Mouse (Mus musculus) c-Kit-negative CD71-positive TER-119-positive erythroid progenitor cells, embryonic 14.5 days (primary cell): ENCODE data around the gene Pidd1.
"Not testable (repeated sequence)": the region's sequence is repeated elsewhere in the genome, so short reads cannot be mapped to it uniquely, and the experiment has no call there.

Experiments
- DNase-seq: peaks from one replicate; pipeline ENCODE4 v3.0.0-alpha.2; 2013; ENCODE audit warnings: low read depth, low spot score

The Pidd1 gene

DNA sequence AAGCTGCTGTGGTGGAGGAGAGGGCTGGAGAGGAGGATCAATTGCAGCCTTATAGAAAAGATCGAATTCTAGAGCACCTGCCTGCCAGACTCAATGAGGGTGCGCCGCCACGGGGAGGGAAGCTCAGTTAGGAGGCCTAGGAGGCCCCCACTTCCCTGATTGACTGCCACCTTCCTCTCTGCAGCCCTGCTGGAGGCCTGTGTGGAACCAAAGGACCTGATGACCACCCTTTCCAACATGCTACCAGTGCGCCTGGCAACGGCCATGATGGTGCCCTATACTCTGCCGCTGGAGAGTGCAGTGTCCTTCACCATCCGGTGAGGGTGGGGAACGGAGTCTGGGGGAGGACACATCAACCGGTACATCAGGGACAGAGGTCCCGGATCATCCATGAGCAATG lies 14.8 kb upstream of the Pidd1 start:
- DNase-seq, result no peak

DNA sequence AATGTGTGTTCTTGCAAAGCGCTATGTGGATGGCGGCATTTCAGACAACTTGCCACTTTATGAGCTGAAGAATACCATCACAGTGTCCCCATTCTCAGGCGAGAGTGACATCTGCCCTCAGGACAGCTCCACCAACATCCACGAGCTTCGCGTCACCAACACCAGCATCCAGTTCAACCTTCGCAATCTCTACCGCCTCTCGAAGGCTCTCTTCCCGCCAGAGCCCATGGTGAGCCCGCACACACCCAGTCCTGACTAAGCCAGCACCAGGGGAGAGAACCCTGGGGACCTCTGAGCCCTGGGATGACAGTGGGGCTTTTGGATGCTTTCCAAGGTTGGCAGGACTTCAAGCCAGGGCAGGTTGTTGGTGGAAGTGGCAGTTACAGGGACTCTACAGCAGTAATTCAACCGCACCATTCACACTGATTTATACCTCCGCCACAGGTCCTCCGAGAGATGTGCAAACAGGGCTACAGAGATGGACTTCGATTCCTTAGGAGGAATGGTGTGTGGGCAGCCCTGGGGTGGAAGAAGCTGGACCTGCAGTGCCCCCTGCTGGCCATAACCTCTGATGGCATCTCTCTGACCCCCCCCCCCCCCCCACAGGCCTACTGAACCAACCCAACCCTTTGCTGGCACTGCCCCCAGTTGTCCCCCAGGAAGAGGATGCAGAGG lies 14.3 kb upstream of the Pidd1 start:
- DNase-seq, result no peak

DNA sequence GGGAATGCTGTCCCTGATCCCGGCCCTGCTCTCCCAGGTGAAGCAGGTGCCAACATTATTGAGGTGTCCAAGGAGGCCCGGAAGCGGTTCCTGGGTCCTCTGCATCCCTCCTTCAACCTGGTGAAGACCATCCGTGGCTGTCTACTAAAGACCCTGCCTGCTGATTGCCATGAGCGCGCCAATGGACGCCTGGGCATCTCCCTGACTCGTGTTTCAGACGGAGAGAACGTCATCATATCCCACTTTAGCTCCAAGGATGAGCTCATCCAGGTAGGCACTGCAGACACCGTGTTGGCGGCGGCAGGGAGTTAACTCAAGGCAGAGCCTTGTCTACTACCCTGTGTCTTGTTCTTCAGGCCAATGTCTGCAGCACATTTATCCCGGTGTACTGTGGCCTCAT lies 13.4 kb upstream of the Pidd1 start:
- DNase-seq, result no peak

DNA sequence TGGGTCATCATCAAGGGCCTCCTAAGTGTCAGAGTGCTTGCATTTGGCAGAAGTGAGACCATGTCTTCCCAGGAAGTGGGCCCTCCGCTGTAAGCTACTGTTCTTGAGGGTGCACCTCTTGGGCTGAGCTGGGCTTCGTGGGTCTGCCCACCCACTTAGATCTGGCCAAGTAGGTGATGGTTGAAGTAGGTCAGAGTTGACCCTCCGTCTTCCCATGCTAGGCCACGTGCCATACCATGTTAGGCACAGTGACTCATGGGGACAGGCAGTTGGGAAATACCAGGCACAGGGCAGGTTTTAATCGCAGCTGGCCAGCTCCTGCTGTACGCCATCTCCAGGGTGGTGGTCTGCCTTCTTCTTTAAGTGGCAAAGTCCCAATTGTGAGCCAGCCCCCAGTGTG lies 12.9 kb upstream of the Pidd1 start:
- DNase-seq, result no peak

DNA sequence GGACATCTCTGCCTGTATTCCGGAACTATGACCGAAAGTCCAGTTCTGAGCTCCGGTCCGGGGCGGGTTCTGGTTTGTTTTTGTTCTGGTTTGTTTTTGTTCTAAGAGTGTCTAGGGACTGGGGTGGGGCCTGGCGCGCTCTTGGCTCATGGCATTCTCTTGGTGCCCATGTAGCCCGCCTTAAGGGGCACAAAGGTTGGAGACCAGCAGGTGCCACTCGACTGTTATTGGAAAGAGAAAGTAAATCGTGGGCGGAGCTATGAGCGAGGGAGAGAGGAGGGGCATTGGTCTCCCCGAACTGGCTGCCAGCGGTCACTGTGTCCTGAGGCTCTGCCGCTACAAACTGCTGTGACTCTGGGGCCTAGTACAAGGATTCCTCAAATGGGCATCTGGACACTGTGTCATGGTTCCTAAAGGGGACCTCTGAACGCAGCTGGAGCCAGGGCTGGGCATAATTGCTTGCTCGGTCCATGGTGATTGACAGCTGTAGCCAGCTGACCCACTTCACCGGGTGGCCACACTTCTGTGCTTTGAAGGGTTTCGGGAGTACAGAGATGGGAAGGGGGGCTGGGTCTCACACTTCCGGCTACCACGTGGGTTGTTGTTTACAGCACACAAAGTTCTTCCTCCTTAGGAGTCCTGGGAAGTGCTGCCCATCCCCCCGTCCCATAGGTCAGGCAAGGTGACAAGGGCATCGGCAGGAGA lies 11.9 kb upstream of the Pidd1 start:
- no peak for DNase-seq

DNA sequence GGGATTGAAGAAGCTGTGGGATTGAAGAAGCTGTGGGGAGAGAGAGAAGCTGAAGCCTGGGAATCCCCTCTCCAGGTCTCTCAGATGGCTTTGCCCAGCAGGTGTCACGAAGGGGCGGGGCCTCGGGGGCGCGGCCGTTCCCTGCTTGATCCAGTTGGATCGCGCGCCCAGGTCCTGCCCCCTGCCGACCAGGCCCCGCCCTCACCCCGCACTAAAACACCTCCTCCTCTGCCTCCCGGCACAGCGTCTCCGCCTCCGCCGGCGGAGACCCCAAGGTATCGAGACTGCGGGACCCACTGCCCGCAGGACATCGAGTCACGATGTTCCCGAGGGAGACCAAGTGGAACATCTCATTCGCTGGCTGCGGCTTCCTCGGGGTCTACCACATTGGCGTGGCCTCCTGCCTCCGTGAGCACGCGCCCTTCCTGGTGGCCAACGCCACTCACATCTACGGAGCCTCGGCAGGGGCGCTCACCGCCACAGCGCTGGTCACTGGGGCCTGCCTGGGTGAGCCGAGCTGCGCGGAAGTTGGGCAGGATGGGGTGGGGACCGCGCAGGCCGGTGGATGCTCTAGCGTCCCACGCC lies 11.2 kb upstream of the Pidd1 start, which contains the start of gene Pnpla2:
Gene Pnpla2, plus strand, starts transcription at position 232 of the 585 bp plus-strand sequence.
- peak; percentile 83 for DNase-seq

DNA sequence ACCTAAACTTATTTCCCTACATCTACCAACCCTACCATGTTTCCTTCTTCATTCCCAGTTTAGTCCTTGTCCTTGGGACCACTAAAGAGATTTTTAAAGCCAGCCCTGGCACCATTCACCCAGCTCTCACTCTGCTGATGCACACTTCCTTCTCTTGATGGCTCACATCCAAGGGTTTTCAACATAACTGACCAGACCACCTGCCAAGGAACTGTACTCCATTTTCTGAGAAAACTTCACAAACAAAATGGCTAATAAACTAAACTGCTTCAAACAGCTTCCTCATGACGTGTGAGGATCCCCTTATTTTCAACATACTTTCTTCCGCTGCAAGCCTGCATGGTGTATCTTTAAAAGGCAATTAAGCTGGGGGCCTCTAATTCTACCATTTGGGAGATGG lies 9.8 kb upstream of the Pidd1 start:
- DNase-seq, result no peak

DNA sequence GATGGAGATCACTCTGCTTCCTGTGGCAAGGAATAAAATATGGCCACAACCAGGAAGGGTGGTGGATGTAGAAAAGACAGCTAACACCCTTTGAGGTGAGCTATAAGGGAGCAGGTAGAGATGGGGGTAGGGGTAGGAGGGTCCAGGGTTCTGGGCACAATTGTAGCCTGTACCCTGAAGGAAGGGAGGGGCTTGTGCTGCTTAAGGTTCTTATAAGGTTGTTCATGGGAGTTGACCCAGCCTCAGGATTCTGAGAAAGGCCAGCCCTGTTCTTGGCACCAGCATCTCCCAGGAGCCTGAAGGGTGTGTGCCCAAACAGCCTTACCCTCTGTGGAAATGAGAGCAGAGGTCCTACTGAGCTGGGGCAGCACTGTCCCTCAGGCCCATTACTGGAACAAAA lies 8.1 kb upstream of the Pidd1 start:
- DNase-seq, result no peak

DNA sequence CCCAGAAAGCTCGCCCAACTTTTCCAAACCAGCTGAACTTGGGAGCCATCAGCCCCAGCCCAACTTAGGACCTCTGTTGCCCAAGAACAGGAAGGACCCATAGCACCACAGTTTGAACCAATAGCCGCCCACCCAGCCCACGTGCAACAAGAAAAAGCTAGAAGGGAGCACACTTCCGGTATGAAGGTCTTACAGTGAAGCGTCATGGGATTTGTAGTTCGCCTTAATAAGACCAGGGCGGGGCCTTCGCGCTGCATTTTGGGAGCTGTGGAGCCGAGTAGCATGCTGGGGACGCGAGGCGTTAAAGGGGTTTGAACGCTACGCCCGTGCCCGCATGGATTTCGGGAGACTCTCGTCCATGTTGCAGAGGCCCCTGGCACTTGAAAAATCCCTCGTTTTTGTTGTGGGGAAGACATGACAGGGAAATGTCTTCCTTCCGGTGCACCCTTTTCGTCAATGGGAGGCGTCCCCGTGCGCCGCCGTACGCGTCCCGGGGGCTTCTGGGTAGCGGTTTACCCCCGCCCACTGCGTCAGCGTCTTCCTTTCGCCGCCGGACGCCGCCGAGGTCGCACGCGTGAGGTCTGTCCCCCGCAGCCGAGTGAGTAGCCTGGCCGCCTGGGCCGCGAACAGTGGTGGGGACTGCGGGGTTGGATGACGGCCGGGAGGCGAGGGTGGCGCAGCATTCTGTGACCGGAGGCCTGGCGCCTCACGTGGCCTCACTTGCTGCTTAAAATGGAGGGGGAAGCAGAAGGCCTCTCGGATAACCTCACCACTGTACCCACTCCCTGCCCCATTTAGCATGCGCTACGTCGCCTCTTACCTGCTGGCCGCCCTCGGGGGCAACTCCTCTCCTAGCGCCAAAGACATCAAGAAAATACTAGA lies 3.5 kb upstream of the Pidd1 start, which contains the start of gene Rplp2:
Gene Rplp2, plus strand, starts transcription at position 261 of the 882 bp plus-strand sequence.
- peak; percentile 82 for DNase-seq

DNA sequence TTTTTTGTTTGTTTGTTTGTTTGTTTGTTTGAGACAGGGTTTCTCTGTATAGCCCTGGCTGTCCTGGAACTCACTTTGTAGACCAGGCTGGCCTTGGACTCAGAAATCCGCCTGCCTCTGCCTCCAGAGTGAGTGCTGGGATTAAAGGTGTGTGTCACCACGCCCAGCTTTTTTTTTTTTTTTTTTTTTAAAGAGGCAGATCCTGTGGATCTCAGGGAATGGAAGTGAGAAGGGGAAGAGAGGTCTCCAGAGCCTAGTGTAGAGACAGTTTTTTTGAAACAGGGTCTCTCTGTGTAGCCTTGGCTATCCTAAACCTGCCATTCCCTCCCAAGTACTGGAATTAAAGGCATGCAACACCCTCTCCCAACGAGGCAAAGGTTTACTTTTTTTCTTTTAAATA lies 2.5 kb upstream of the Pidd1 start:
- not testable (repeated sequence) for DNase-seq

DNA sequence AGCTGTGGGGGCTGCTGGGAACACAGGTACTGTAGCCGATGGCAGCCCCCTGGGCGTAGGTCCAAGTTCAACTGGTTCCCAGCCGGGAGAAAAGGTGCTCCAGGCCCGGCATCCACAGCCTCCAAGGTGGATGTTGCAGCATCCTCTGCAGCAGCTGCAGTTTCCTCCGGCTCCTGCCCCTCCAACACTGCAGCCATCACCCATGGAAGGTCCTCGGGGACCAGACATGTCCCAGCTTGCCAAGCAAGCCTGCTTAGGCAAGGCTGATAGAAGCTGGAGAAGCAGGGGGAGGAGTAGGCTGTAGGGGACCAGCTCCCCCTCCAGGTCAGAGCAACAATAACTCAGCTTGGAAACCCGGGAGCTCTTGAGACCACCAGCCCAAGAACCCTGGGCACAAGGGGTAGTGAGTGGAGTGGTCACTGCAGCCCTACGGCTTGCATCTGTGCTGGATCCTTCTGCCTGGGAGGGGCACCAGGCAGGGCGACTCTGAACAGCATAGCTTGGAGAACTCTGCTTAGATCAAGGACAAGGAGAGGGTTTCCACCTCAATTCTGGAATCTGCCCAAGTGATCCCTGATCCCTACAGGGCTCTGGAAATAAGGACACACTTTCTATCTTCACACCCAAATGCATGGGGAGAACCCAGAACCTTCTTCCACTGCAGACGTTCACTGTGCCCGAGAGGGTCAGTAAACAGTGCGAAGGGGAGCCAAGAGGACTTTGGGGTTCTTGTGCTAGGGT lies 574 bp downstream of the Pidd1 start:
- DNase-seq, result no peak

DNA sequence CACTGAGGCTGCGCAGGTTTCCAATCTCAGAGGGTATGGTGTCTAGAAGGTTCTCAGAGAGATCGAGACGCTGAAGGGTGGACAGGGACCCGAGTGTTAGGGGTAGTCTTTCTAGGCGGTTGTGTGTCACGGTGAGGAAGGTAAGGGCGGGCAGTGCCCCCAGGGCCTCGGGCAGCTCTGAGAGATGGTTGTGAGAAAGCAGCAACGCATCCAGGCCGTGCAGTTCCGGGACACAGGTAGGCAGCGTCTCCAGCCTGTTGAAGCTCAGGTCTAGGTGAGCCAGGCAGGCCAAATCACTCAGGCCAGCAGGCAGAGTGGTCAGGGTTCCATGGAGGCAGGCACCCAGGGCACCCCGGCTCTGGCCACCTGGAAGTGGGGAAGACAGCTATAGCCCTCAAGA lies 1.6 kb downstream of the Pidd1 start:
- no peak for DNase-seq

DNA sequence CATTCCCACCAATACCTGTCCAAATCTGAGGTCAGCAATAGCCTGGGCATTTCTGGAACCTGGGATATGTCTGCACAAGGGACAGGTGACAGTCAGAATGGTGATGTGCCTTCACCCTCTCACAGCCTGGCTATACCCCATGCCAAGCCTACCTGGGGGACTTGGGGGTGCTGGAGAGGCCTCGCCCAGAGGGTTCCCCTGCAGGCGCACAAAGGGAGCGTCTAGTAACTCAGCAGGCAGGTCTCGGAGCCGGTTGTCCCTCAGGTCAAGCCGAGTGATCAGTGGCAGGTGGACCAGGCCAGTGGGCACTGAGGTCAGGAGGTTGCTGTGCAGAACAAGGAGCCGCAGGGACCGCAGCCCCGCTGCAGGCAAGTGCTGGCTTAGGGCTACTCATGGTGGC lies 2.4 kb downstream of the Pidd1 start:
- DNase-seq, result no peak

DNA sequence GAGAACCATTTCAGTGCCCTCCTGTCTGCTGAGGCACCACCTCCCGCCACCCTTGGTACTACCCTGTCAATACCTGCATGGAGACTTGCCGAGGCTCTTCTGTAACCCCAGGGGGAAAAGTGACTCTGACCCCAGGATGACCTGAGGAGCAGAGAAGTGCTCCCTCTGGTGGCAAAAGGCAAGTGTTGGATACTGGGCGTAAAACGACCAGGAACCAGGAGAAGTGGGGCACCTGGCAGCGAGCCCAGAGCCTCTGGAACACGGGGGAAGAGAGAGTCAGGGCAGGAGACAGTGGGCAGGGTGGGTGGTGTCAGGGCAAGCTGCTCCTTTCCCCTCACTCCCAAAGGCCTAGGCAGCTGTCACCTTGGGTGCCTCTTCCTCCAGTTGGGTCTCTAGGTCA lies 3.2 kb downstream of the Pidd1 start:
- DNase-seq, result no peak

DNA sequence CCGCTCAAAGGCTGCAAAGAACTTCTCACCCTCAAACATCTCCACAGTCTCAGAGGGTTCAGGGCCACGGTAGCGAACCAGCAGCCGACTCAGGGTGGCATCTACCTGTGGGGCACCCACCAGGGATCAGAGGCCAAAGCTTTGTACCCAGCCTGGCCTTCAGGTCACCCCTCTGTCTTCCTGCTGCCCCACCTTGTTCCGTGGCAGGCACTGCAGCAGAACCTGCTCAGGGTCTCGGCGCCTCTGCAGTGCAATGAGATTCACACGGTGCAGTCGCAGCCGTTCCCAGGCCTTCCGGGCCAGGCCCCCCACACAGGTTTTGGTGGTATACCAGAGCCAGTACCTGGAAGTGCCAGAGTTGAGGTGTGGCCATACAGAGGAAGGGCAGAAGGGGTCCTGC lies 4.0 kb downstream of the Pidd1 start:
- DNase-seq, result no peak

DNA sequence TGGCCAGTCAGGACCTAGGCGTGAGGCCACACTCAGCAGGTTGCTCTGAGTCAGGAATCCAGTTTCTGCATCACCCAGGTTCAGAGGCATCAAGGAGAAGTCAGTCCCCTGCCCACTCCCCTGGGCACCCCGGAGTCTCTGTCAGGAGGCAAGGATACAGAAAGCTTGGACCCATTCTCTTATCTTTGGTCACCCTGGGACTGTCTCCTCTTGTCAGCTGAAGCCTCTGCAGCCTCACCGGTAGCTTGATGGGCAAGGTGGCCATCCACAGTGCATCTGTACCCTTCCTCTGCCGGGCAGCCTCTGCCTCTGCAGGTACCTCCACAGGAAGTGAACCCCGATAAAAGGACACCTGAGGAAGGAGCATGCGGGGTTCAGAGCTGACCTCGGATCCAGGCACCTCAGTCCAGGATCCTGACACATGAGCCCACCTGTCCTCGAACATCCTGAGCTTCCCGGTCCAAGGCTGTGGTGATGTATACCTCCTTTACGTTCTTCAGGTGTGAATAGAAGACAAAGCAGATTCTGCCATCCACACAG lies 4.6 kb downstream of the Pidd1 start:
- no peak for DNase-seq

DNA sequence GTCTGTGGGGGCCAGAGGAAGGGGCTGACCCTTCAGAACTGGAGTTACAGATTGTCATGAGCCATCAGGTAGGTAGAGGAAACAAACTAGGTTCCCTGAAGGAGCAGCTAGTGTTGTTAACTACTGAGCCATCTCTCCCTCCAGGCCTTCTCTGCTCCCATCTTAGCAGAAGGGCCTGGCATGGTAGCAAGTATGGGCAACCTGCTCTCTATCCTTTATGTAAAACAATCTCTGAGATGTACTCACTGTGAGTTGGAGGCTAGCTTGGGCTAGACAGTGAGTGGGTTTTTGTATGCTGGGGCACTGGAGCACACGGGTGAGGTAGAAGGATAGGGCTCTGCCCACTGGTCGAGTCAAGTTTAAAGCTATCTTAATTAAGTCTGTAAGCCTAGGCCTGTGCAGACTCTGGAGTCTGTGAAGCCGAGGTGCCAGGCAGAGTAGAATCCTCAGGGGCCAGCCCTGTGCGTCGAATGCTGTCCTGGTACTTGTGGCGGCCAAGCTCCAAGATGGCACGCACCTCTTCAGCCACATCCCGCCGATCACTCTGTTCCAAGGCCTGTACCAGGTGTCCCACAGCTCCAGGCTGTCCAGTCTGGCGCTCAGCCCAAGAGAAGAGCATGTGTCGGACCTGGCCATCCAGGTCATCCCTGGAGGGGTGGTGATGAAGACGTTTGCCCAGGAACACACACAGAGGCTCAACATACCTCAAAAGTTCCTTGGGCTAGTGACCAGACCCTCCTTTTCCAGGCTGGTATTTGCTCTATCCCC lies 5.4 kb downstream of the Pidd1 start:
- DNase-seq, result no peak

DNA sequence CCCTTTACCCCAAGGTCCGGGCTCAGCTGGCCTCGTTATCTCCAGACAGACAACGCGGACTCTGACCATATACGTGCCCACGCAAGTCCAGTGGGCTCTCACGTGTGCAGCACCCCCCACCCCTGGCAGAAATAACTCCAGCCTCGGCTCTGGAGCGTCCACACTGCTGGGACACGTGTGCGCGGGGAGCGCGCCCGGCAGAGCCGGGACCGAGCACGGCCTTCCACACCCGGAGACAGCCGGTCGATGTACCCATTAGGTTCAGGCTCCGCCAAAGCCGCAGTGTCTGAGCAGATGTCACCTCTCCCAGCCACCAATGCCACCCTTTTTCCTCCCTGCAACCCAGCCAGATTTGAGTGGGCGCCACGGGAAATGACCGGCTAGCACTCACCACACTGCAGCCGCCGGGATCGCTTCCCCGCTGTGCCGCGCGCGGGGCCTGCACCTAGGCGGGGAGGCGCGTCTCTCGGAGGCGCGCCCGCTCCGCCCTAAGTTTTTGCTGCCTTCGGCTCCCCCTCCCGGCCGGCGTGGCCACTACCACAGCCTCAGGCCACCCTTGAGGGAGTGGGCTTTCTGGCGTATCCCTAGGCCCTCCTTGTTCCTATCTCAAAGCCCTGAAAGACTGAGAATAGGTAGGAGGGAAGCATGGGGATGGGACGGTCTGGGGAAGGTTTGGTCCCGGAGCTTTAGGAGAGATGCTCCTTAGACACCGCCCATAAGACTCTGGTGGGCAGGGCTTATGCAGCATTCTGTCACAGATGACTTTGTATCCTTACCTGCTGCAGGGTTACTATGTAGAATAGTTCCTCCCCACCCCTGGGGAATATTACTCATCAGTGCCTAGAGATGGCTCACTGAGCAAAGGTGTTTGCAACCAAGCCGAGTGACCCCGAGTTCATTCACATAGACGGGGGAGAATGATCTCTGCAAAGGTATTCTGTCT lies 6.4 kb downstream of the Pidd1 start, which contains the start of gene Slc25a22:
Gene Slc25a22, minus strand, starts transcription at position 715 of the 943 bp plus-strand sequence.
- peak; percentile 56 for DNase-seq

DNA sequence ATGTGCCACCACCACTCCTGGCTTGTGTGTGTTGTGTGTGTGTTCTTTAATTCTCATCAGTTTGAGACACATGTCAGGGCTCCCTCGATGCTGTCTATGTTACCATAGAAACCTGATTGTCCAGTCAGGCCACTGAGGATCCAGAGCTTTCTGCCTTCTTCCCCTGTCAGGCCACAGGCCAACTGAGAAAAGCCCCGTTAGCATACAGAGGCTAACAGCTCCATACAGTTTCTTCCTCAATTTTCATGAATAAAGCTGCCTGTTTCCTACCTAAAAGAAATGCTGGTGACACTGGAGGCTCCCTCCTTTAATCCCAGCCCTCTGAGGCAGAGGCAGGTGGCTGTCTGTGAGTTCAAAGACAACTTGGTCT lies 7.3 kb downstream of the Pidd1 start:
- no peak for DNase-seq
